Mouse (Mus musculus): ENCODE data around the gene Pou3f3.

The Pou3f3 gene

GRCm38 (mm10) chr1:42695578-42695915, at the start of gene Pou3f3:
Gene Pou3f3, plus strand, starts transcription at chr1:42695768.
- DNase-seq (ENCODE audit: extremely low read depth, insufficient read length, low spot score) = no peak

GRCm38 (mm10) chr1:42648366-42648935, 47.1 kb upstream of the Pou3f3 start:
- no peak for DNase-seq (ENCODE audit: extremely low read depth, insufficient read length, low spot score)

- DNase-seq (ENCODE audit: extremely low read depth, insufficient read length, low spot score) = no peak
Observed at GRCm38 (mm10) chr1:42651461-42651860, 44.1 kb upstream of the Pou3f3 start.

GRCm38 (mm10) chr1:42667546-42667945, 28.0 kb upstream of the Pou3f3 start:
- no peak for DNase-seq (ENCODE audit: extremely low read depth, insufficient read length, low spot score)

GRCm38 (mm10) chr1:42680673-42681072, 14.9 kb upstream of the Pou3f3 start:
- DNase-seq (ENCODE audit: extremely low read depth, insufficient read length, low spot score) = no peak

GRCm38 (mm10) chr1:42681762-42682161, 13.8 kb upstream of the Pou3f3 start:
- DNase-seq (ENCODE audit: extremely low read depth, insufficient read length, low spot score) = no peak

GRCm38 (mm10) chr1:42683861-42684260, 11.7 kb upstream of the Pou3f3 start:
- no peak for DNase-seq (ENCODE audit: extremely low read depth, insufficient read length, low spot score)

- no peak for DNase-seq (ENCODE audit: extremely low read depth, insufficient read length, low spot score)
Observed at GRCm38 (mm10) chr1:42684345-42684744, 11.2 kb upstream of the Pou3f3 start.

- DNase-seq (ENCODE audit: extremely low read depth, insufficient read length, low spot score) = no peak
Observed at GRCm38 (mm10) chr1:42684783-42685182, 10.8 kb upstream of the Pou3f3 start.

GRCm38 (mm10) chr1:42685321-42685960, 10.1 kb upstream of the Pou3f3 start:
- no peak for DNase-seq (ENCODE audit: extremely low read depth, insufficient read length, low spot score)

GRCm38 (mm10) chr1:42686194-42687131, 9.1 kb upstream of the Pou3f3 start:
- DNase-seq (ENCODE audit: extremely low read depth, insufficient read length, low spot score) = no peak

GRCm38 (mm10) chr1:42687271-42687670, 8.3 kb upstream of the Pou3f3 start:
- DNase-seq (ENCODE audit: extremely low read depth, insufficient read length, low spot score) = no peak

GRCm38 (mm10) chr1:42687756-42688540, 7.6 kb upstream of the Pou3f3 start:
- no peak for DNase-seq (ENCODE audit: extremely low read depth, insufficient read length, low spot score)

GRCm38 (mm10) chr1:42688541-42689125, 6.9 kb upstream of the Pou3f3 start:
- no peak for DNase-seq (ENCODE audit: extremely low read depth, insufficient read length, low spot score)

GRCm38 (mm10) chr1:42690024-42690575, 5.5 kb upstream of the Pou3f3 start:
- no peak for DNase-seq (ENCODE audit: extremely low read depth, insufficient read length, low spot score)

GRCm38 (mm10) chr1:42691202-42692170, 4.1 kb upstream of the Pou3f3 start:
- DNase-seq (ENCODE audit: extremely low read depth, insufficient read length, low spot score) = no peak

GRCm38 (mm10) chr1:42692221-42692620, 3.3 kb upstream of the Pou3f3 start:
- no peak for DNase-seq (ENCODE audit: extremely low read depth, insufficient read length, low spot score)

- no peak for DNase-seq (ENCODE audit: extremely low read depth, insufficient read length, low spot score)
Observed at GRCm38 (mm10) chr1:42693101-42693715, 2.4 kb upstream of the Pou3f3 start.

GRCm38 (mm10) chr1:42693852-42694251, 1.7 kb upstream of the Pou3f3 start:
- no peak for DNase-seq (ENCODE audit: extremely low read depth, insufficient read length, low spot score)

Data from 3134 (cell line).